Mouse (Mus musculus): ENCODE measurements around the gene Gm4881.
A peak's percentile ranks its signal among the peaks of the same experiment; 100 is the strongest.
"Not testable (repeated sequence)": the region's sequence is repeated elsewhere in the genome, so short reads cannot be mapped to it uniquely, and the experiment has no call there.

Gm4881 gene

DNA sequence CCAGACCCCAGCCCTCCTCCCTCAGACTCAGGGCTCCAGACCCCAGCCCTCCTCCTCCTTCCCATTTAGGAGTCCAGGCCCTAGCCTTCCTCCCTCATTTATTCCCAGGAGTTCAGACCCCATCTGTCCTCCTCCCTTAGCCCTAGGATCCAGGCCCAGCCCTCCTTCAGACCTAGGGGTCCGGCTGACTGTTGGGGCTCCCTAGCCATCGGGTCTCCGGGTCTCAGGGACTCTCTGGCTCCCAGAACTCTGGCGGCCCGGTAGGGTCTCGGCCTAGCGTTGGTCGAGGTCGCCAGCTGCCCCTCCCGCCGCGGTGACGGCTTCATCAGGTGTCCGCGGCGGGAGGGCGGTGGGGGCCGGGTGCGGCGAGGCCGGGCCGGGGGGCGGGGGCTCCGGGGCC, 9.7 kb upstream of the Gm4881 start:
- DNase-seq = no peak

- peak; percentile 71 for DNase-seq
Measured at GRCm38 (mm10) chr7:24949958-24950623, 5.8 kb upstream of the Gm4881 start.

GRCm38 (mm10) chr7:24948774-24949173, 4.5 kb upstream of the Gm4881 start:
- DNase-seq = no peak

DNA sequence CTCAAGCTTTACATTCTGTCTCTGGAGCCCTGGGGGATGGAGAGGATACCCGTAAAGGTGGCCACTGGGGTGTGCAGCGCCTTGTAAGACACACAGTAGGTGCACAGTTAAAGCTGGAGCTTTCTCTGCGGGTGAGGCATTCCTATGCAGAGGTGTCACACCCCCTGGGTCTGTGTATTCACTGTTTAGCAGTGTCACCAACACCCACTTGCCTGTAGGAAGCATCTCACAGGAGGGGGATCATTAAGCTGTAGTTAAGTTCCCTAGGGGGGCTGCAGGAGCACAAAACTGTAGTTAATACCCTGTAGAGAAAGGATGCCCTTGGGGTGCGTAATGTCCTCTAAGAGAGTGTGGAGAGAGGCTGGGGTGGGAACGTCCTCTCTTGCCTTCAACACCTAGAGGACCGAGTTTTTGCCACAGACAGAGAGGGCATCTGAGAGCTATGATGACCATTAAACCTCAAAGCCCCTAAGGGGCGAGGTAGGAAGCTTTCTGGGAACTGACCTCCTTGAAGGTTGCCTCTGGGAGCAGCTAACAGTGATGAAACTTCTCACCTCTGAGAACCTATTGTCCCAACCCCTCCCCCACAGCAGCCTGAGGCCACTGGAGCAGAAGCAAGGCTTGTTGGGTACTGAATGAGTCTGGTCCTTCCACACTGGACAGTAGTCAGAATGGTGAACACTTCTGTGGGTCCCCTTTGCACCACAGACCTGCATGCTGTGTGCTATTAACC, 3.2 kb upstream of the Gm4881 start:
- DNase-seq = no peak

GRCm38 (mm10) chr7:24943641-24944040, 653 bp downstream of the Gm4881 start:
- DNase-seq = no peak

DNA sequence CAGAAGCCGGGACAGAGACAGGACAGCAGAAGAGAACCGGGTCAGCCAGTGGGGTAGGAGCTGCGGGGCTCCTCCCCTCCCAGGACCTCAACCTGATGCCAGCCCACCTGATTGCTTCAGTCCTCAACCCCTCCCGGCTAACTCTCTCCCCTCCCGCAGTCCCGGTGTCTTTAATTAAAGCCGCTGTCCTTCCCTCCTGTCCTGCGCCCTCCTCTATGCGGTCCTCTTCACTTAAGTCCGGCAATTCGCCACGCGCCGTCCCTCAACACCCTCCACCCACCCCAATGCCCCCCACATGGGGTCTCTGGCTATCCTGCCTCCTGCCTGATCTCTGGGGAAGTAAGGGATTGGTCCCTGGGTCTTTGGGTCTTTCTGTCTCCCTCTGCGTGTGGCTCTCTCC, 12.6 kb downstream of the Gm4881 start:
- DNase-seq = no peak

DNA sequence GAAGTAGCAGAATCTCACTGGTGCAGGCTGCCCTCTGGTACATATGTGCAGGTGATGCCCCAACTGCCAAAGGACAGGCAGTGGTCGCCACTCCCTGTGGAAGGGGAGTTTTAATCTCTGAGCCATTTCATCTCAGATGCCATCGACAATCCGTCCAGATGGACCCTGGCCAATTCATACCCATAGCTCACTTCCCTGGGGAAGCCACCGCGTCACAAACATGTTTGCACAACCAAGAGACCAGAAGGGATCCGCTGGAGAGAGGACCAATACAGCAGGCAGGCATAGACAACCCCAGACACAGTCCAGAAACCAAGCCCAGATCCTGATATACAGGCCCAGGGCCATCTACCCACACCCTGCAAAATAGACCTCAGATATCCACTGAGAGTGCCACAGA, 13.8 kb downstream of the Gm4881 start:
- DNase-seq = no peak

- no peak for DNase-seq
Measured at GRCm38 (mm10) chr7:24919728-24920127, 24.6 kb downstream of the Gm4881 start.

DNA sequence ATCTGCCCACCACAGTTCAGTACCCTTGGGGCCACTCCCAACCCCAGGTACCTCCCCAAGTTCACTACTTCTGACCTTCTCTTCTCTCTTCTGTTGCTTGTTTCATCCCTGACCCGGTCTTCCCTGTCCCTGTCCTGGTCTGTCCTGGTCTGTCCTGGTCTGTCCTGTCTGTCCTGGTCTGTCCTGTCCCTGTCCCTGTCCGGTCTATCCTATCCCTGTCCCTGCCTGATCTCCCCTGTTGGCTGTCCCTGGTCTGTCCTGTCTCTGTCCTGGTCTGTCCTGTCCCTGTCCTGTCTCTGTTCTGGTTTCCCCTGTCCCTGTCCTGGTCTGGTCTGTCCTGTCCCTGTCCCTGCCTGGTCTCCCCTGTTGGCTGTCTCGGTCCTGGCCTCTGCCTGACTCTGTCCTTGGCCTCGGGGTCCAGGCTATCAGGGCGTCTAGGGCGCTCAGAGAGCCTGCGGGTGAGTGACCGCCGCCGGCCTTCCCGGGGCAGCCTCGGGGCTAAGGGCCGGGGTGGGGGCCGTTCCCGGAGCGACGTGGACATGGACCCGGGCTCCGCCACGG, 25.5 kb downstream of the Gm4881 start:
- DNase-seq = no peak

- no peak for DNase-seq
Measured at GRCm38 (mm10) chr7:24912480-24912879, 31.8 kb downstream of the Gm4881 start.

- DNase-seq = no peak
Measured at GRCm38 (mm10) chr7:24907211-24907748, 37.0 kb downstream of the Gm4881 start.

- DNase-seq = no peak
Measured at GRCm38 (mm10) chr7:24906551-24906950, 37.7 kb downstream of the Gm4881 start.

DNA sequence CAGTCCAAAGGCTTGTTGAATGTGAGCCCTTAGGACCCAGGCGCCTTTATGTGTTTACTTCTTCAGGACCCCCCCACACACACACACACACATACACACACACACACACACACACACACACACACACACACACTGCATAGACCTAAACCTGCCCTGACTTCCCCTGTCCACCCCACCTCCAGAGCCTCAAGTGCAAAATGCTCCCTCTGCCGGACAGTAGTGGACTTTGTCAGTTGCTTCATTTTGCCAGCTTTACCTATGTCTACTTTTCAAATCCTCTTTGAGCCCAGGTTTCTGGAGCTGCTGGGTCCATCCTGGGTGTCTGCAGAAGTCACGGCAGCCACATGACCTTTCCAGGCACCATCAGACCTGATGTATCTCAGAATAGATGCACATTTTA, 39.4 kb downstream of the Gm4881 start:
- DNase-seq = peak; percentile 80

DNA sequence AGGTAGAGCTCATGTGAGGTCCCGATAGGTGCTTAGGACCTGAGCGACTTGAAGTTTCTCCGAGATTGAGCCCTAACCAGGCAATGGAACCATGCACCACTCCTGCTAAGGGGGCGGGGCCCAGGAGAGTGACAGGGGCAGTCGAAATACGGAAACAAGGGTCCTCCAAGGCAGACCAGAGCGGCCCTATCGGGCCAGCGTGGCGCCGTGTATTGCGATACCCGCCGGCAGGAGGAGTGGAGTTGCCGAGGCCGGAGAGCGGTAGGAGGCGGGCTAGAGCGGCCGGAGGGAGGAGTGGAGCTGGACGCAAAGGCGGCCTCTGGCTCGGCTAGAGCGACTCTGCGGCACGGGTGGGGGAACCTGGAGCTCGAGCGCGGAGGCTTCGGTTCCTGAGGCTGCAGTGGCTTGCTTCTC, 40.2 kb downstream of the Gm4881 start:
- DNase-seq = peak; percentile 98

DNA sequence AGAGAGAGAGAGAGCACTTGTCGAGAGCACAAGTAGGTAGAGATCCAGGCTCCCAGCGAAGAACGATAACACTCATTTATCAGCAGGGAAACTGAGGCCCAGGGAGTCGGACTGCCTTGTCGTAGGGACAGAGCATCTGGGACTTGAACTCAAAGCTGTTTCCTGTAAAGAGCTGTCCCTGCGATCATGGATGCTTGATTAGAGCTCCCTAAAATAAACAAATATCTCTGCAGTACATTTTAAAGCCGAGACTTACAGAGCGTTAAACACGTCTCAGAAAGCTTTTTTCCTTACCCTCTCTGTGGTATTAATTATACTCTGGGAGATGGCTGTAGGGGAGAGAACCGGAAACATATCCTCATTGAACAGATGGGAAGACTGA, 40.9 kb downstream of the Gm4881 start:
- DNase-seq = no peak

DNA sequence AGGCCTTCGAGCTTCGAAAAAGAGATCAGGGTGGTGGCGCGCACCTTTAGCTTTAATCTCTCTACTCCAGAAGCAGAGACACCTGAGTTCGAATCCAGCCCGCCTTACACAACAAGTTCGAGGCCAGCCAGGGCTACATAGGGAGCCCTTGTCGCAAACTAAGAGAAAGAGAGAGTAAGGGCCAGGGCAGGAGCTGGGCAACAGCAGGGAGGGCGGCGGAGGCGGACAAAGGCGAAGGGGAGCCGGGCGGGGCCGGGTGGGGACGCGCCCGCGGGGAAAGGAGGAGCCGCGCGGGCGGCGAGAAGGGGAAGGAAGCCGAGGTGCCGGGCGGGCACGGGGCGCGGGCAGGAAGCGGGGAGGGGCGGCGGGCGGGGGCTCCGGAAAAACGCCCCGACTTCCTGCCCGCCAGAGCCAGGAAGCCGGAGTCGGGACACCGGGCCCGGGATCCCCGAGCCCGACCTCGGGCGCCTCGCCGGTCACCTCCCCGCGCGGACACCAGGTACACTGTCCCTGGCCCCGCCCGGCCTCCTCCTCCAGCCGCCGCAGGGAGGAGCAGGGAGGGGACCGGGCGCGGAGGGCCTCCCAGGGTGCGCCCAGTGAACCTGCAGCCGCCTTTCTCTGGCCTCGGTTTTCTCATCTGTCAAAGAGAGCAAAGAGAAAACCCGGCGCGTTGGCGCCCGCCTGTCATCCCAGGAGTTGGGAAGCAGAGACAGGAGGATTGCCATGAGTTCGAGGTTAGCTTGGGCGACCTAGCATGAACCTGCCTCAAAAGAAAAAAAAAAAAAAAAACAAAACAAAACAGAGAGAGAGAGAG, 41.5 kb downstream of the Gm4881 start, which contains the start of gene Arhgef1:
TSS of gene Arhgef1 (plus strand) at position 283 of the 814 bp plus-strand sequence.
- DNase-seq = peak; percentile 63

GRCm38 (mm10) chr7:24902264-24902629, 42.0 kb downstream of the Gm4881 start:
- peak; percentile 61 for DNase-seq

GRCm38 (mm10) chr7:24901842-24902241, 42.5 kb downstream of the Gm4881 start:
- DNase-seq = peak; percentile 51

- no peak for DNase-seq
Measured at GRCm38 (mm10) chr7:24901114-24901513, 43.2 kb downstream of the Gm4881 start.

- DNase-seq = no peak
Measured at GRCm38 (mm10) chr7:24897959-24898358, 46.3 kb downstream of the Gm4881 start.

DNA sequence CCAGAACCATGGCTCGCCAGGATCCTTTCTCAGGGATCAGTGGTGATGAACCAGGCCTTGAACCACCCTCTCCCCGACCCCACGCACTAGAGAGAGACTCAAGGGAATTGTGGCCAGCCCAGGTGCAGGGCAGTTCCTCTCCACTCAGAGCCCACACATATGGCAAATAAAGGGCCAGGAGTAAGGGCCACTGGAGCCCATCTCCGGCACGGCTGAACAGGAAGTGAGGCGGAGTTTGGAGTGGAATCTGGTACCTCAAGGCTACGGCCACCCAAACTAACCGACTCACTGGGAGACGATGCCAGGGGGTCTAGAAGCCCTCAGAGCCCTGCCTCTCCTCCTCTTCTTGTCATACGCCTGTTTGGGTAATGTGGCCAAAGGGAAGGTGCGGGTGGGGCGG, 47.1 kb downstream of the Gm4881 start, which contains the start of gene Cd79a:
TSS of gene Cd79a (plus strand) at position 158 of the 400 bp plus-strand sequence.
- no peak for DNase-seq

DNA sequence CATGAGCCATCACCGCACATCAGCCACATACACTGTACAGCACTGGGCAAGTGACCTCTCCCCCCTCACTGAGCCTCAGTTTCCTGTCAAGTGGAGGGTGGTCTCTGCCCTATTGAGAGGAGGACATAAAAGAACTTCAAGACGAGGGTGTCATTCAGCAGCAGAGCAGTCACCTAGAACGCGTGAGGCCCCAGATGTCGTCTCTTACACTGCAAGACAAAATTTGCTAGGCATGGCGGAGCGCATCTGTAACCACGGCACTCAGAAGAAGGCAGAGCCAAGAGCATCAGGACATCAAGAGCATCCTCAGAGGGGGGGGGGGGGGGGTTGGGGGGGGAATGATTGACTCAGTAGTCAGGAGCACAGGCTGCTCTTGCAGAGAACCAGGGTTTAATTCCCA, 48.0 kb downstream of the Gm4881 start:
- DNase-seq = no peak

DNA sequence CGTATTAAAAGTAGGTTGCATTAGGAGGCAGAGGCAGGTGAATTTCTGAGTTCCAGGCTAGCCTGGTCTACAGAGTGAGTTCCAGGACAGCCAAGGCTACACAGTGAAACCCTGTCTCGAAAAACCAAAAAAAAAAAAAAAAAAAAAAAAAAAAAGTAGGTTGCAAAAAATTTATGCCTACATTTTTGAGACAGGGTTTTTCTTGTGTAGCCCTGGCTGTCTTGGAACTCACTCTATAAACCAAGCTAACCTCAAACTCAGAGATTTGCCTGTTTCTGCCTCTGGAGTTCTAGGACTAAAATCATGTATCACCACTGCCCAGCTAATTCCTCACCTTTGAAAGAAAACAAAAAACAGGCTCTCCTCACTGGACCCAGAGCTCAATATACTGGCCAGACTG, 48.5 kb downstream of the Gm4881 start:
- DNase-seq = not testable (repeated sequence)
